Mouse (Mus musculus): ENCODE data around the gene Irf2bp1.

- TF ChIP-seq CTCF (IDR thresholded peaks at IDR 0.05; ENCODE audit: low read depth) (no peak), EP300 (IDR thresholded peaks at IDR 0.05; ENCODE audit: low read depth) (no peak)
Measured at GRCm38 (mm10) chr7:19048006-19048527, 44.2 kb downstream of the Irf2bp1 start.
